Mouse (Mus musculus) lung, embryonic 16.5 days (tissue): ENCODE results near the gene Sppl2b. TPM values are rescaled to one million over a fixed set of nuclear protein-coding genes. Genes with fewer than 3 reads are reported as not detected.

ENCODE experiments used
- microRNA counts: library from miRNA; unstranded; fragments of <30 nt; microRNA quantifications from one replicate; lab custom pipeline; 2016
- microRNA-seq: library from miRNA; unstranded; fragments of <30 nt; microRNA quantifications from one replicate; pipeline ENCODE4, GENCODE M21; 2016
- polyA plus RNA-seq: library from polyadenylated mRNA; unstranded; fragments of >200 nt; fragmentation: Nextera tagmentation; extraction: Ambion mirVana; gene quantifications from 2 replicates; pipeline ENCODE4 v1.2.1, GENCODE M21; 2015

Sppl2b gene
- polyA plus RNA-seq, 1 experiment from 2014 or later: 43.2 TPM

MicroRNAs within 50 kb of the gene (microRNA counts, 519-probe panel; counts per million panel counts)
- not detected for microRNA mmu-miR-1982 (lab: Ali Mortazavi, UCI)

Small RNA genes within 50 kb of the gene (microRNA-seq; reads per million reads assigned to microRNA genes)
- 1.2 reads per million for gene Mir1982

Other genes with a start within 250 kb of the Sppl2b start
- 3.7 and 4.4 TPM in 2 replicates for gene Gm49322, start 249.3 kb upstream of the Sppl2b start, polyA plus RNA-seq
- 20.6 and 38.4 TPM in 2 replicates for gene Csnk1g2, start 232.4 kb upstream of the Sppl2b start, polyA plus RNA-seq
- 15.3 and 33.2 TPM in 2 replicates for gene Btbd2, start 198.2 kb upstream of the Sppl2b start, polyA plus RNA-seq
- 66.3 and 82.1 TPM in 2 replicates for gene Mknk2, start 177.2 kb upstream of the Sppl2b start, polyA plus RNA-seq
- 42.3 and 45.7 TPM in 2 replicates for gene Mob3a, start 153.3 kb upstream of the Sppl2b start, polyA plus RNA-seq
- 23.6 and 26.8 TPM in 2 replicates for gene Izumo4, start 153.1 kb upstream of the Sppl2b start, polyA plus RNA-seq
- gene Ap3d1, start 113.0 kb upstream of the Sppl2b start, polyA plus RNA-seq: 59.6 and 59.9 TPM in 2 replicates
- 15.4 and 17.5 TPM in 2 replicates for gene Dot1l, start 100.1 kb upstream of the Sppl2b start, polyA plus RNA-seq
- 60.9 and 75.7 TPM in 2 replicates for gene Sf3a2, start 57.1 kb upstream of the Sppl2b start, polyA plus RNA-seq
- 92.7 and 100 TPM in 2 replicates for gene Plekhj1, start 56.6 kb upstream of the Sppl2b start, polyA plus RNA-seq
- 0.13 TPM in 1 of 2 replicates, not detected in the other for gene Amh, start 50.0 kb upstream of the Sppl2b start, polyA plus RNA-seq
- 1.3 and 2.6 TPM in 2 replicates for gene Jsrp1, start 41.8 kb upstream of the Sppl2b start, polyA plus RNA-seq
- 1,799 and 1,972 TPM in 2 replicates for gene Oaz1, start 28.6 kb upstream of the Sppl2b start, polyA plus RNA-seq
- gene Lingo3, start 11.2 kb upstream of the Sppl2b start, polyA plus RNA-seq: 0.15 and 0.44 TPM in 2 replicates
- 193 and 234 TPM in 2 replicates for gene Lsm7, start 66 bp upstream of the Sppl2b start, polyA plus RNA-seq
- gene Tmprss9, start 16.6 kb downstream of the Sppl2b start, polyA plus RNA-seq: 0.08 TPM in 1 of 2 replicates, not detected in the other
- gene Timm13, start 45.7 kb downstream of the Sppl2b start, polyA plus RNA-seq: 284 and 297 TPM in 2 replicates
- 52.6 and 52.7 TPM in 2 replicates for gene Lmnb2, start 63.0 kb downstream of the Sppl2b start, polyA plus RNA-seq
- gene Gadd45b, start 74.8 kb downstream of the Sppl2b start, polyA plus RNA-seq: 57.3 and 63.6 TPM in 2 replicates
- gene Gng7, start 159.7 kb downstream of the Sppl2b start, polyA plus RNA-seq: 5.1 and 5.7 TPM in 2 replicates
- gene Diras1, start 170.4 kb downstream of the Sppl2b start, polyA plus RNA-seq: 0.11 and 0.72 TPM in 2 replicates
- 19.4 and 20.8 TPM in 2 replicates for gene Slc39a3, start 182.2 kb downstream of the Sppl2b start, polyA plus RNA-seq
- gene Sgta, start 204.9 kb downstream of the Sppl2b start, polyA plus RNA-seq: 183 and 187 TPM in 2 replicates
- gene Thop1, start 214.8 kb downstream of the Sppl2b start, polyA plus RNA-seq: 44.2 and 45.0 TPM in 2 replicates
- gene Creb3l3, start 243.6 kb downstream of the Sppl2b start, polyA plus RNA-seq: 0.34 and 1.0 TPM in 2 replicates